Mouse (Mus musculus) thymus, postnatal 36 days (tissue): Measurements from ENCODE around the gene Slc39a13.
"Not testable (repeated sequence)": the region's sequence is repeated elsewhere in the genome, so short reads cannot be mapped to it uniquely, and the experiment has no call there.

Experiments used
- DNase-seq, 2 experiments: peaks; one replicate each; pipeline ENCODE4 v3.0.0; 2022; ENCODE audit warnings: mixed read lengths in 2 of 2

The Slc39a13 gene

DNA sequence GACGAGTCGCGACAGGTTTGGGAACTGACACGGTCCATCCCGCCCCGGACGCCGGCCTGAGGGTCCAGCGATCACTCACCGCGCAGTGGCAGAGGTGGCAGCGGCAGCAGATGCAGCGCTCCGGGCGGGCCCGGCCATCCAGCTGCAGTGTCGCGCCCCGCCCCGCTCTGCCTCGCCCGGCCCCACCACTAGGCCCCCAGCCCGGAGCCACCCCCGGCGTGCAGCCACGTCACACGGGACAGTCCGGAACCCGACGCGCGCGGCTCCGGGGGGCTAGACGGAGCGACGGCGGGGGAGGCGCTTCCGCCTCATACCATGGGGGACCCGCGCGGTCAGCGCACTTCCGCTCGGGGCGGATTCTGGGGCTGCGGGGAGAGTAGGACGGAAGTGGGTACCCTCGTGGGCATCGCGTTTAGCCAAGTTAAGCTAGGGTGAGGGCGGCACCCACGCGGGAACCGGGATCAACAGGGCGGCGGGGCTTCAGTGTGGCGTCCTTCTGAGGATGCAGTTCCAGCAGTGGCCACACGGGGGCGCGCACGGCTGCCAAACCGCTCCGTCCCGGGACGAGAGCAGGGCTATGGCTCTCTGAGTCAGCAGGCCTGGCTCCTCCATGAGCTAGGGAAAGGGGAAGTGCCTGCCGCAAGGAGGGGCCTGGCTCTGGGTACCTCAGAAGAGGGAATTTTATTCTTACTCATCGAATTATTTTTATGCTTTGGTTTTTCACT is at the start of gene Slc39a13:
Gene Slc39a13, minus strand, starts transcription at position 342 of the 725 bp plus-strand sequence.
- peak; percentile 97 for DNase-seq

DNA sequence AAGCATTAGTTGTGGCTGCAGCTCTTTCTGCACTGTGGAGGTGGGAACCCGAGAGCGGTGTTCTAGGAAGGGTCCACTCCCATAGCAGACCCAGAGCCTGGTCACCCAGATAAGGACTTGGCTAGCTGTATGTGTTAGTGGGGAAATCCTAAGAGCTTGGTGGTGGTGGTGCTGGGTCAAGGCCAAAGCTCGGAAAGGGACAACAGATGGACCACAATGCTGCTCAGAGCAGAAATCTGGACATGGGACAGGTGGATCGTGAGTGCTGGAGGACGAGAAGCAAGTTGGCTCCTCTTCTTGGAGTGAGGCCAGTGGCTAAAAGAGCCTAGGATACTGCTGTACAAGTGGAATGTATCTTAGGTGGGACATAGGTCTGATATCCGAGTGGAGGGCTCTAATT is 49.3 kb upstream of the Slc39a13 start:
- no peak for DNase-seq

DNA sequence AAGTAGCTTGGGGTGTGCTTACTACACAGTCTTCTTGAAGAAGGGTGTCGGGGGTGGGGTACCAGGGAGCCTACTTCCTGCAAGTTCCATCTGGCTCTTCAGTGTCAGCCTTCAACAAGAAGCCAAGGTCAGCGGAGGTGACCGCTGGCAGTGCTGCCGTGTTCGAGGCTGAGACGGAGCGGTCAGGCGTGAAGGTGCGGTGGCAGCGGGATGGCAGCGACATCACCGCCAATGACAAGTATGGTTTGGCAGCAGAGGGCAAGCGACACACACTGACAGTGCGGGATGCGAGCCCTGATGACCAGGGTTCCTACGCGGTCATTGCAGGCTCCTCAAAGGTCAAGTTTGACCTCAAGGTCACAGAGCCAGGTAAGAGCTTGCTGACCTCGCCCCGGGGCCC is 48.8 kb upstream of the Slc39a13 start:
- DNase-seq: no peak

DNA sequence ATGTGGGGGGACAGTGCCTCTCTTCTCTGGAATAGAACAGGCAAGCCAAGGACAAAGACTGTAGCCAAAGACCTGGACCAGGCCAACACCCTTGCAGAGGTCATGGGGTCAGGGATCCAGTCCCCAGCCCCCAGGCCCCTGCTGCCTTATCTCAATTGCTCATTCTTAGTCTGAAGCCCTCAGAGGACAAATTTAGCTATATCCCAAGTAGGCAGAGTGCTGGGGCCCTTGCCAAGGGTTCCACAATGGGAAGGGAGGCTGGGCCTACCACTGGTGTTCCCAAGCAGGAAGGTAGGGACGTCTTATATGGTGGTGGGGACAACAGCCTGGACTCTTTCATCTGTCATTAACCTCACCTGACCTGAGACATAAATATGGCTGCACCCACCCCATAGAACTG is 48.4 kb upstream of the Slc39a13 start:
- DNase-seq: no peak

GRCm38 (mm10) chr2:91117585-91118275 is 47.5 kb upstream of the Slc39a13 start, which contains the start of gene Mybpc3:
TSS of gene Mybpc3 (plus strand) at chr2:91118144.
- DNase-seq: no peak

DNA sequence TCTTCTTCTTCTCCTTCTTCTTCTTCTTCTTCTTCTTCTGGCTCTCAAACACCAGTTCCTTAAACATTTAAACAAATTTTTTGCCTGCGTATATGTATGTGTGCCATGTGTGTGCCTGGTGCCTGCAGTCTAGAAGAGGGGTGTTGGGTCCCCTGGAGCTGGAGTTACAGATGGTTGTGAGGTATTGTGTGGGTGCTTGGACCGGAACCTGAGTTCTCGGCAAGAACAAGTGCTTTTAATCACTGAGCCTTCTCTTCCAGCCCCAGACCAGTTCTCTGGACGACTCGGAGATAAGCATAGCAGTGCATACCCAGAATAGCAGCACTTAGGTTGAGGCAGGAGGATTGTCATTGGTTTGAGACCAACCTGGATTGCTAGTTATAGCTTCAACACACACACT is 46.6 kb upstream of the Slc39a13 start:
- no peak for DNase-seq

DNA sequence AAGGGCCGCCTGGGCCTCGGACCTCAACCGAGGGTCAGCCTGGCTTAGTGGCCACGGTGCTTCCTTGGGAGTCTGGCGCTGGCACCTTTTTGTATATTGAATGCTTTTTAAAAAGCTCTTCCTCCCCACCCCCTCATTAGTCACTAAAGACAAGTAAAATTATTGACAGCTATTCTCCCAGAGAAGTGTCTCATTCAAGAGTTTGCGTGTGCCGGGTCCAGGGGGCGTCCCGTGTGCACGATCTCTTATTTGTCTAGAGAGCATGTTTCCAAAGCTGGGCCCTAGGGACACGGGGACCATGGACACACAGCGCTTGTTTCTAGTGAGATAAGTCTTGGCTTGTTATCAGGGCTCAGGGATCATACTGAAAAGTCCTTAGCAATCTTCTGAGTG is 45.4 kb upstream of the Slc39a13 start:
- no peak for DNase-seq

DNA sequence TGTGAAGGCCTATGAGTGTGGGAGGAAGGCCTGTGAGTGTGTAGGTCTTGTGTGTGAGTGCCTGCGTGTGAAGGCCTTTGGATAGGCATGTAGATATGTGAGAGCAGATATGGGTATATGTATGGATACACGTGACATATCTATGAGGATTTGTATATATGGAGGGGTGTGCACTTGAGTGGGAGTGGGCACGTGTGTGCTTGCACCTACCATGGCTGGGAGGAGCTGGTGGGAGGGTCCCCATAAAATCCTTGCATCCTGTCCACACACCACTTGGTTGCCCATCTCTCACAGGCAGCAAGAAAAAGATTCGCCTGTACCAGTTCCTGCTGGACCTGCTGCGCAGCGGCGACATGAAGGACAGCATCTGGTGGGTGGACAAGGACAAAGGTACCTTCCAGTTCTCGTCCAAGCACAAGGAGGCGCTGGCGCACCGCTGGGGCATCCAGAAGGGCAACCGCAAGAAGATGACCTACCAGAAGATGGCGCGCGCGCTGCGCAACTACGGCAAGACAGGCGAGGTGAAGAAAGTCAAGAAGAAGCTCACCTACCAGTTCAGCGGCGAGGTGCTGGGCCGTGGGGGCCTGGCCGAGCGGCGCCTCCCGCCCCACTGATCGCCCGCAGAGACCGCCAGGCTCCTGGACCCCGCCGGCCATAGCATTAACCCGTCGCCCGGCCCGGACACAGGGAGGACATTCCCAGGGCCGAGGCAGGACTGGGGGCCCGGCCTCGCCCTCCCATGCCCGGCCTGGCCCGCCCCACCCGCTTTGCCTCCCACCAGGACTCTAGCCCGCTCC is 44.8 kb upstream of the Slc39a13 start:
- peak; percentile 60 to 62 for DNase-seq

- no peak for DNase-seq
Measured at GRCm38 (mm10) chr2:91113852-91114251, 43.6 kb upstream of the Slc39a13 start.

DNA sequence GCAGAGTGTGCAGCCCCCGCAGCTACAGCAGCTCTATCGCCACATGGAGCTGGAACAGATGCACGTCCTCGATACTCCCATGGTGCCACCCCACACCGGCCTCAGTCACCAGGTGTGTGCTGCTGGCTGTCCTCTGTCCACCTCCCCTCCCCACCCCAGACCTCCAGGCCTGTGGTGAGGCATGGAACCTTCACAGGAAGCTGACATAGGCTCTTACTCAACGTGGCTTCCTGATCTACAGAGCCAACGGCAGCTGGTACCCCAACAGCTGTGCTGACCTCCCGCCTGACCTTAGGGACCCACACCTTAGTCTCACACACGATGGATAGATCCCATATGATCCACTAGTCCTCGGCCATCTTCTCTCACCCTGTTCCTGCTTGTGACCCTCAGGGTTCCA is 43.1 kb upstream of the Slc39a13 start:
- no peak for DNase-seq

DNA sequence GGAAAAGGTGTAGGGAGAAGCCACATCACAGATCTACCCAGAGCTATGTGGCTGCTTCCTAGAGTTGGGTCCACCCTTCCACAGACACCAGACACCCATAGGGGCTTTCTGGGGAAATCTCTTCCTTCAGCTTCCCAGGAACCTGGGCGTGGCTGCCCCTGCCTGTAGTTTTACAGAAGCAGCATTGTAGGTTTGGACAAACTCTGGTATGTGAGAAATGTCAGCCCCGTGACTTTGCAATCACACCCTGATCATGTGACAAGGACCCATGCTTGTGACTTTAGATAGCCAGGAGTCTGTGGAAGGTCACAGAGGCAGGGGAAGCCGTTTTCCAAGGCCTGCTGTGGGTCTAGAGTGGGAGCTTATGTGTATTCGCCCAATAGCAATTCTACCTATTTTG is 42.3 kb upstream of the Slc39a13 start:
- no peak for DNase-seq

DNA sequence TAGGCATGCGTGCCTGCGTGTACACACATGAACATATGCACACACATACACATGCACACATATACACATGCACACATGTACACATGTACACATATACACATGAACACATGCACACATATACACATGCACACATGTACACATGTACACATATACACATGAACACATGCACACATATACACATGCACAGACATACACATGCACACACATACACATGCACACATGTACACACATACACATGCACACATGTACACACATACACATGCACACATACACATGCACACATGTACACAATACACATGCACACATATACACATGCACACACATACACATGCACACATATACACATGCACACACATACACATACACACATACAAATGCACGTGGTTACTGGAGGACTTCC is 41.6 kb upstream of the Slc39a13 start:
- DNase-seq: not testable (repeated sequence)

DNA sequence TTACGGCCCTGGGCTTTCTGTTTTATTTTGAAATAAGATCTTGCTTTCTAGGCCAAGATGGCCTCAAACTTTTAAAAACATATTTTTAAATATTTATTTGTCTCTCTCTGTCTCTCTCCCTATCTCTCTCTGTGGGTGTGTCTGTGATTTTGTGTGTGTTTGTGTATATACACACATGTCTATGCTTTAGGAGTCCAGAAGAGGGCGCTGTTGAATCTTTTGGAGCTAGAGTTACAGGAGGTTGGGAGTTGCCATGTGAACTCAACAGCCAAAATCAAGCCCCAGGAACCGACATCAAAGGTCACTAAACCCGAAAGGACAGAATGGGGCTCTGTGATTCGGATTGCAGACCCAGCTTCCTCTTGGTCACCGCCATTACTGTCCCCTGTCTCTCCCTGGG is 40.2 kb upstream of the Slc39a13 start:
- no peak for DNase-seq

- DNase-seq: no peak
Measured at GRCm38 (mm10) chr2:91109807-91110385, 39.7 kb upstream of the Slc39a13 start.

- no peak for DNase-seq
Measured at GRCm38 (mm10) chr2:91109241-91109640, 39.0 kb upstream of the Slc39a13 start.

GRCm38 (mm10) chr2:91108156-91108555 is 37.9 kb upstream of the Slc39a13 start:
- DNase-seq: no peak

DNA sequence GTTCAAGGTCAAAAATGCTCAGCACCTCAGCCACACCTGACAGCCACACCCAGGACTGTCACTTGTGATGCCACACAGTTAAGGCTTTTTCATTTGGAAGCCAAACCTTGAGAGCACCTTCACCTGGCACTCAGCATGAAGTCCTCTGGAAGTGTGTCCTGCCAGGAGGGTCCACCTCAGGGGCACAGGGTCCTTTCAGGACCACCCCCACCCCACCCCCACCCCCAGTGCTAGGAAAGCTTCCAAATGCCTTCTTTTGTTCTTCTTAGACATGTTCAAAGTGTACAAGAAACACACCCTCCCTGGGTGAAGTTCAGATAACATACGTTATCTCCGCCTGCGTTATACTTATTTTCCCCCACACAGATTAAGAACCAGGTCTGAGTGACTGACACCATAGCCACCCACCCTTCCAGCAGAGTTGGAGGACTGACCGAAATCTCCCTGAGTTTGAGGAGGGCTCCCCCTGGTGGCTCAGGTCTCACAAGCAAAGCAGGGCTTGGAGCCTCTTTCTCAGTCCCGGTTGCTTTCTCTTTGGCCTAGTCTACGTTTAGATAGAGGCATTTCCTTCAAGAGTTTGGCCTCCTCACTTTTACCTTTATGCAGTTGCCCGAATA is 31.0 kb upstream of the Slc39a13 start:
- DNase-seq: peak; percentile 86 to 90

- DNase-seq: no peak
Measured at GRCm38 (mm10) chr2:91098156-91098555, 27.9 kb upstream of the Slc39a13 start.

- DNase-seq: no peak
Measured at GRCm38 (mm10) chr2:91097015-91097414, 26.8 kb upstream of the Slc39a13 start.

GRCm38 (mm10) chr2:91096524-91096923 is 26.3 kb upstream of the Slc39a13 start:
- peak in 1 of 2 experiments; percentile 15 for DNase-seq

- DNase-seq: no peak
Measured at GRCm38 (mm10) chr2:91090827-91091226, 20.6 kb upstream of the Slc39a13 start.

DNA sequence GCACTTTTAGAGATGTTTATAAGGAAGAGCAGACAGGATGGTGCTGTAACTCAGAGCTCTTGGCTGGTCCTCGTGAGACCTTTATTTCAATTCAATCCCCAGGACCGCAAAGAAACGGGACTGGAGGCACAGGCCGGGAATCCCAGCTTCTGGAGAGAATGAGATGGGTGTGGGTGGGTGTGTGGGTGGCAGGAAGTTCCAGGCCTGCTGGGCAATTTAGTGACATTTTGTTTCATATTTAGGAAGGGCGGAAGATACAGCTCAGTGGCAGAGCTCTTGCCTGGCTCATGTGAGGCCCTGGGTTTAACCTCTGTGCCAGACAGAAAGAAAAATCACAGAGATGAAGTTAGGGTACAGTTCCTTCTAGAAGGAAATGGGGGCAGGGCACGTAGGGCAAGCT is 20.0 kb upstream of the Slc39a13 start:
- no peak for DNase-seq

DNA sequence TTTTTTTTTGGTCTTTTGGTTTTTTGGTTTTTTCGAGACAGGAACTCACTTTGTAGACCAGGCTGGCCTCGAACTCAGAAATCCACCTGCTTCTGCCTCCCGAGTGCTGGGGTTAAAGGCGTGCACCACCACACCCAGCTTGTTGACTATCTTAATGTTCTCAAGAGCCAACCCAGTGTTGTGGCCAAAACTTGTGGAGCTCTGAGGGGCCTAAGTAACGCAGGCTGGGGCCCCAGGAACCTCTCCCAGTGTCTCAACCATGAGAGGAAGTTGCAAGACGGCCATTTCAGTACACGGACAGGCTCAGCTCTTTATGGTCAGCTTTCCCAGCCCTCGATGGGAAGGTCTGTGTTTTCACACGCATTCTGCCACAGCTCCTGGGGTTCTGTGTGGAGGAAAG is 18.8 kb upstream of the Slc39a13 start:
- no peak for DNase-seq
